Mouse (Mus musculus) WW6 (cell line): ENCODE measurements around the gene Amigo3.
A peak's percentile ranks its signal among the peaks of the same experiment; 100 is the strongest.

Source experiments
- DNase-seq: peaks from one replicate; pipeline ENCODE4 v3.0.0-alpha.2; 2013; ENCODE audit warnings: low read depth, low spot score

Gene Amigo3

DNA sequence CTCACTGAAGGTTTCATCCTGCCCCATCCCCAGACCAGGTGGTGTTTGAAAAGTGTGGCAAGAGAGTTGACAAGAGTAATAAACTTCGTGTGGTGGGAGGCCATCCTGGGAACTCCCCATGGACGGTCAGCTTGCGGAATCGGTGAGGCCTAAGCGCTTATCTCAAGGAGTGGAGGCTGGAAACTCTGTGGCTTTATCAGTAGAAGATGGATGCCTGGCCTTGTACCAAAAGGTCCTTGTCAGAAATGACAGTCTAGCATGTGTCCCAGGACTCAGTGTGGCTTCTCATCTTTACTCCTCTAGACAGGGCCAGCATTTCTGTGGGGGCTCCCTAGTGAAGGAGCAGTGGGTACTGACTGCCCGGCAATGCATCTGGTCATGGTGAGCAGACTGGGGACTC is 30.6 kb downstream of the Amigo3 start:
- DNase-seq = no peak

DNA sequence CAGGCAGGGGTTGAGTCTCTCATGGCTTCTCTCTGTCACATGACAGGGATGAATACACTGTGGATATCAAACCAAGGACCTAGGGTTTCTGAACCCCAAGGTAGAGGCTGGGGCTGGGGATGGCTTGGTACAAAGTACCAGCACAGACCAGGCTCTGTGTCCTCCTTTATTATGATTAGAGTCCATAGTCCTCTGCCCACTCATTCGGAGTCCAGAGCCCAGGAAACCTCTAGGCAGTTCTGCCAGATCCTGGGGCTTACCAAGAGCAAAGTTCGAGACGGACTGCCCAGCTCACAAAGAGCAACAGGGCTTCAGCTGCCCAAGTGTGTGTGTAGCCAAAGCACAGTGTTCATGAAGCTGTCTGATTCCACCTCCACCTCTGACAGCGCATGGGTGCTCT is 32.3 kb downstream of the Amigo3 start:
- DNase-seq = no peak

DNA sequence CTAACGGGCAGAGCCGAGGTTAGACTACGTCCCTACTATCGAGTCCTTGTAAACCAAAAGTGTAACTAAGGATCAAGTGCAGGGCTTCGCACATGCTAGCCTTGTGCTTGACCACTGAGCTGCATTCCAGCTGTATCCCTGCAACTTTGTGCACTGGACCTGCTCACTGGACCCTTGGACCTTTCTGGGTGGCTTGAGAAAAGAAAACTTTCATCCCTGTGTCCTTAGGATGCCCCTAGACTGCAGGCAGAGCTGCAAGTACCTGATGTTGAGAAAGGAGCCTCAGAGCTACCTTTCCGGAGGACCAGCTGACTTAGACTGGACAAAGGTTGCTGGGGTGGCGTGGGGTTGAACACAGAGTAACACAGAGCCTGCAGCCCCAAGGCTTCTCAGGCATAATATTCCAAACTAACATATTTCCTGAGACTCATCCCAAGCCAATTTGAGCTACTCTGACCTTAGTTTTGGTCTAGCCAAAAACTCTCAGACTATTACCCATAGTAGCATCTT is 37.7 kb downstream of the Amigo3 start:
- no peak for DNase-seq

DNA sequence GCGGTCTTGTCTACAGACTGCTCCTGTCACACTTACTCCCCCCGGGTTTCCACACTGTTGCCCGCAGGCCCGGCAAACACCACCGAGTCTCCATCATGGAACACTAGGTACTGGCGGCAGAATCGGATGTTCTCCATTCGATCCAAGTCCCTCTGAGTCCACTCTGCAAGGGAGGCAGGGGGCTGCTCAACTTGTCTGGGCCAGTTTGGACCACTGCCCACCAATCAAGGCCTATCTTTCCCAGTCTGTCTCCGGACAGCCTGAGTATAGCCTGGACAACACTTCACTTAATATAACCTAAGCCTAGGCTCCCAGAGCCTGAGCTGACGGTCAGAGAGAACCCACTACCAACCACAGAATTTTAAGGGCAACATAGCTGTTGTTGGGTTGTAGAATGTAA is 40.6 kb downstream of the Amigo3 start:
- DNase-seq = no peak

DNA sequence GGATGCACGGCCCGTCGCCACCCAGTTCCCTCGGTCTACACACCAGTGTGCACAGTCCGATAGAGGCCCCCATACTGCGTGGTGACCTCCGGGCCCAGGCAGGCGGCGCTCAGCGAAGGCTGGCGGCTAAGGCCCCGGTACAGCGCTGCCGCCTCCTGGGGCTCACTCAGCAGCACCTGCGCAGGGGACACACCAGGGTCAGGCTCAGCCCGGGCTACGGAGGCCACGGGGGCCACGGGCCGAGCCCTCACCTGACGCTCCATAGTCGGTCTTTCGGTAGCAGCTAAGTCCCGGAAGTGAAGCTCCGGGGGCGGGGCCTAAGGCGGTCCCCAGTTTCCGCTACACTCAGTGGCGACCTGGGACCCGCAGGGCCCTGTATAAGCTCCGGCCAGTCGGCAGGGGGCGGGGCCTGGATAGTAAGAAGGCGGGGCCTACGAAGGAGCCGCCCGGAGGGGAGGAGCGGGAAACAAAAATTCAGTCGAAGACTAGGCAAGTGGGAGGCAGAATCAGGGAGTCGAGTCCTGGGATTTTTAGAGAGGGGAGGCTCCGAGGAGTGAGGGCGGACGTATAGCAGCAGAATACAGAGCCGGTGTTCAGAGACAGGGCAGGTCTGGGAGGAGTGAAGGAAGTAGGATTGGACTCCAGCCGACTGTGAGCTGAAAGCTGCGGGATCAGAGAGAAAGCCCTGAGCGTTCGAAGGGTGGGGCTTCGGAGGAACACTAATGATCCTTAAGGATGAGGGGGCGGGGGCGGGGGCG is 41.4 kb downstream of the Amigo3 start, which contains the start of gene Apeh:
TSS of gene Apeh (minus strand) at position 423 of the 758 bp plus-strand sequence.
- peak; percentile 94 for DNase-seq

DNA sequence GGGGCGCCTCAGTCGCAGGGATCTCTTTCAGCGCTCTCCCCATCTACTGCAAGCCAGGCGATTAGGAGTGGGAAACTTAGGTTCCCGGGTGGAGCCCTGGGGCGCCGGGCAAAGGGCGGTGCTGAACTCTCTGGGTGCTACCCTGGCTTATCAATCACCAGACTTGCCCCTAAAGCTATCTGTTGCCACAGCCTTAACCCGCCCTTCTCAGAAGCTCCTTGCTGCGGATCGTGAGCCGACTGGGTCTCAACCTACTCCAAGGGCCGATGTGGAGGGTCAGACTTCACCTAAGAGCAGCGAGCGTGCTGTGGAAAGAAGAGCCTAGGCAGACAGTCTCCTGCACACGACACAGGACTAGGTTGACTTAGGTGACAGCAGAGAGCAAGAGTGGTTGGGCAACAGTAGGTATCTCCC is 42.0 kb downstream of the Amigo3 start:
- no peak for DNase-seq

DNA sequence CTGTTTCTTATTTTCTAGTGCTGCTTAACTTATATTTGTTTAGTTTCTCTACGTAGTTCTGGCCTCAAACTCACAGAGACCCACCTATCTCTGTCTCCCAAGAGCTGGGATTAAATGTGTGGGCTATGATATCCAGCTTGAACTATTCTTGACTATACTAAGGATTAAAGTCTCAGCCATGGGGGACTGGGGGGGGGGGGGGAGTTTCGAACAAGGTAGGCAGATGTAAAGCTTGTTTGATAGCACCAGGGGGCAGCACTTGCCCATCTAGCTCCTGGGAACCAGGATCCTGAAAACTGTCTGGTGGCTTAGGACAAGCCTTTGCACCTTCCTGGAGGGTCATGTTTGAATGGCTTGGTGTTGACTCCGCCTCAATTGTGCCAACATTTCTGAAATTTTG is 42.6 kb downstream of the Amigo3 start:
- DNase-seq = no peak

DNA sequence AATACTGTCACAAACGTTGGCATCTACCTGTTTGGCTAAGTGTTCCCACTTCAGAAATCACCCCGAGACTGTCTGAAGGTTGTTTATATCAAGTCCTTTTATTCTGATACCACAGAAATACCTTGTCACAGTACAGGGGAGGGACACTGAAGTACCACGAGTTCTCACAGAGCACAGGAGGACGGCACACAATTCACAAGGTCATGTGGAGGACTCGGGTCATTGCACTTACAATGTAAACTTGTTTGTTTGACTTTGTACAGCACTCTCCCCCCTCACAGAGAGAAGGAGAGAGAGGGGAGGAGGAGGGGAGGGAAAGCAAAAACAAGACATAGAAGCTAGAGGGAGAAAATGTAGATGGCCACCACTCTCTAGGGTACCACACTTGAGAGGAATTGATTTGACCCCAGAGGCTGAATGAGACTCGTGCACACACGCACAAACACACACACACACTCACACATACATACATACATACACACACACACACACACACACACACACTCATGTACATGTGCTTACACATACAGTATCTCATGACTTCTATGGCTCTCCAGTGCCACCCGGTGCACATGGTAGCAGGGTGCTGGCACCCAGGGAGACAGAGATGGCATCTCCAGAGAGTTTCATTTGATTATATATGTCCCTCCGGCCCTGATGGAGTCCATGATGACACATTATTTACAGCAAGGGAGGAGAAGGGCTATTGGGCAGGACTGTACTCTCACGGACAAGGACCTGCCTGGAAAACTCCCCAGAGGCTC is 43.2 kb downstream of the Amigo3 start:
- DNase-seq = no peak

DNA sequence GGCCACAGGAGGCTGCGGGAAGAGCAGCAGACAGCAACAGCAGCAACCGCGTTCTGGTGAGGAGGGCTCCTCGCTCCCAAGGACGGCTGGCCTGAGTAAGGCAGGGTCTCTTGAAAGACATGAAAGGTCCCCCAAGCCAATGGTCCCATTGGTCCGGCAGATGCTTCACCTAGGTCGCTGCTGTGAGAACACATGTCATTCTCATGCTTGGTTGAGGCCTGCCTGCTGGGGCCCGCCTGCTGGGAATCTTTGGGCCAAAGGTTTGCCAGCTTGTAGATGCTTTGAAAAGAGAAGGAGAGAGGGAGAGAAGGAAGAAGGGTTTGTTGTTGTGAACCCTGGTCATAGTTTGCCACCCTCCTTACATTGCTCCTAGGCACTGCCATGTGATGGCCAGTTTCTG is 46.7 kb downstream of the Amigo3 start:
- no peak for DNase-seq

DNA sequence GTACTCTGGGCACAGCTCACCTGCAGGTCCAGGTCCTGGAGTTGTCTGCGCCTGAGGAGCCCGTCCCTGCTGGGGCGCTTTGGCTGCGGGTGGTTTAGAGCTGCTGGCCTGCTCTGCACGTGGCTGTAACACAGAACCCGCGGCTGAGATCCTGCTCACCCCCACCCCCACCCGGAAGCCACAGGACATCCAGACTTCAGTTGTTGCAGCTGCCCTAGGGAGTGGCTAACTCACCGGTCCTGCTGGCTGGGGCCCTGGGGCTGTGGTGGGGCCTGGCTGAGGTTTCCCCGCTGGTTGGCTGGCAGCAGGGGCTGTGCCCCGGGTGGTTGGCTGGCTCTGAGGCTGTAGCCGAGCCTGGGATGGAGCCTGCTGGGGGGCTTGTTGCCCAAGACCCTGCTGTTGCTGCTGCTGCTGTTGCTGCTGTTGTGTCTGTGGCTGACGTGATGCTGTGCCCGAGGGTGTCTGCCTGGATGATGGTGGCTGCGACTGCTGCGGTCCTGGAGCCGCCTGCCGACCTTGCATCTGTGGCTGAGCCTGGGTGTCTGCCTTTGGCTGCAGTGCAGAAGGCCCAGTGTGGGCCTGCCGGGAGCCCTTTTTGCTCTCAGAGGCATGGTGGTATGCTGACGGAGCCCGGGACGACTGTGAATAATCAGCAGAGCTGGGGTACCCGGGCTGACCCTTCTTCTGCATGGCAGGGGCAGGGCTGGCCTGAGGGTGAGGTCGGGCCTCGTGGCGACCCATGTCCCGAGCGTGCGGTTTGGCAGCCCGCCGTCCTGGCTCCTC is 52.0 kb downstream of the Amigo3 start:
- no peak for DNase-seq
